Mouse (Mus musculus) liver, embryonic 14.5 days (tissue): Measurements from ENCODE around the gene Apobec1. TPM values are rescaled to one million over a fixed set of nuclear protein-coding genes. Genes with fewer than 3 reads are reported as not detected.
A peak's percentile ranks its signal among the peaks of the same experiment; 100 is the strongest.

ENCODE experiments used
- ATAC-seq: fragments of 200-750 bp; cut with Nextera tagmentation; 2 replicates; pipeline ENCODE4 v1.8.0; 2017; ENCODE audit warnings: moderate number of reproducible peaks, mild to moderate bottlenecking, moderate library complexity; ENCODE audit not compliant: insufficient read depth
- DNase-seq, 3 experiments: peaks; one replicate each; pipeline ENCODE4 v3.0.0-alpha.2; 2012 to 2013; ENCODE audit warnings: low read depth in 3 of 3, low spot score in 3 of 3
- H3K27ac ChIP-seq: fragments of 300-500 bp; sonication (generic); 2 replicates; pipeline ENCODE4 v1.5.1; 2014; ENCODE audit warnings: moderate library complexity, mild to moderate bottlenecking, control low read depth, inconsistent platforms
- H3K27me3 ChIP-seq: fragments of 300-500 bp; sonication (generic); 2 replicates; pipeline ENCODE4 v1.6.1; 2014; ENCODE audit warnings: mild to moderate bottlenecking, low read length, moderate library complexity; ENCODE audit not compliant: control insufficient read depth, insufficient read depth
- H3K36me3 ChIP-seq: fragments of 300-500 bp; sonication (generic); replicated peaks from 2 replicates; pipeline ENCODE4 v1.6.1; 2014; ENCODE audit warnings: low read depth; ENCODE audit not compliant: control insufficient read depth, insufficient read depth
- H3K4me1 ChIP-seq, 2 experiments: fragments of 200-500 bp in 1 of 2; fragments of 300-500 bp in 1 of 2; sonication (generic) in 1 of 2; replicated peaks; 2 replicates each; pipeline ENCODE4 v1.6.1; 2012 to 2014; ENCODE audit warnings: antibody characterized with exemption in 1 of 2, inconsistent platforms in 1 of 2, low read length in 1 of 2; ENCODE audit not compliant: control insufficient read depth in 2 of 2, insufficient read depth in 2 of 2
- H3K4me2 ChIP-seq: fragments of 300-500 bp; sonication (generic); 2 replicates; pipeline ENCODE4 v1.6.1; 2014; ENCODE audit warnings: low read depth, mild to moderate bottlenecking, control low read depth, moderate library complexity
- H3K4me3 ChIP-seq, 2 experiments: fragments of 200-500 bp in 1 of 2; fragments of 300-500 bp in 1 of 2; sonication (generic) in 1 of 2; 2 replicates each; pipeline ENCODE4 v1.5.1; 2012 to 2014; ENCODE audit warnings: low read depth in 2 of 2, low read length in 2 of 2, mild to moderate bottlenecking in 2 of 2, control low read depth in 1 of 2, inconsistent platforms in 1 of 2, moderate library complexity in 1 of 2; ENCODE audit not compliant: insufficient read depth in 1 of 2
- H3K9ac ChIP-seq: fragments of 300-500 bp; sonication (generic); replicated peaks from 2 replicates; pipeline ENCODE4 v1.6.1; 2014; ENCODE audit warnings: mild to moderate bottlenecking, control low read depth, moderate library complexity
- H3K9me3 ChIP-seq: fragments of 300-500 bp; sonication (generic); 2 replicates; pipeline ENCODE4 v1.6.1; 2016; ENCODE audit warnings: low read length, mixed read lengths; ENCODE audit not compliant: control insufficient read depth
- CTCF ChIP-seq: IDR thresholded peaks from 2 replicates; pipeline ENCODE4 v1.5.1; 2016; ENCODE audit warnings: antibody characterized with exemption, low read depth, control low read depth
- EP300 ChIP-seq: IDR thresholded peaks from 2 replicates; pipeline ENCODE4 v1.6.1; 2016; ENCODE audit warnings: antibody characterized with exemption, low read depth
- WGBS: fragments of 180-500 bp; shearing (Covaris S2); extraction: QIAGEN DNeasy Blood & Tissue Kit; methylation state at CpG from one replicate; pipeline ENCODE4 v1.1.7; 2014; ENCODE audit not compliant: insufficient replicate concordance; 5-methylcytosine and 5-hydroxymethylcytosine counted together
- polyA plus RNA-seq, 2 experiments: library from polyadenylated mRNA; depleted of rRNA in 1 of 2; stranded (reverse) in 1 of 2; unstranded in 1 of 2; fragments of >200 nt; fragmentation: Nextera tagmentation in 1 of 2; extraction: Ambion mirVana in 1 of 2; gene quantifications; 2 replicates each; pipeline versions ENCODE4 v1.2.1 to v1.2.3; 2012 to 2014

The Apobec1 gene
- polyA plus RNA-seq, 2 experiments, result 4.2 to 4.3 TPM

DNA sequence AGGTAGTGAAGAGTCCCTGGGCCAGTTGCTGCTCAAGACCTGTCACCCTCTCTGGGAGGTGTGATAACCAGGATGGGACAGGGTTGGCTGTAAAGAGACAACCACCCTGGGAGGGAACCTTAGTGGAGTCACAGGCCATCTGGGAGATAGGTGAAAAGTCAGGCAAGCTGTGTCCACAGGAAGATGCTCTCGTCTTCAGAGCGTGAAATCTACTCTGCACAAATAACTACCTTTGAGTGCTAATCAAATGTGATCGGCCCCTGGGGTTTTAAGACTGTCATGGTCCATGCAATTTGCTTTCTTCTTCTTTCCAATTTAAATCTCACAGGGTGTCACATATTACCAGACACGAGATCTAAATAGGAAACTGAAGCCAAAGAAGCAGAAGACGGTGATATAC is 33.1 kb downstream of the Apobec1 start:
- H3K4me2 ChIP-seq, result no peak overlapping the region
- H3K4me3 ChIP-seq, result no peak overlapping the region
- H3K9me3 ChIP-seq, result no peaks in the 10 kb centered on the region
- DNase-seq (no peak), ATAC-seq (no peak)
- no peaks in the 10 kb centered on the region for H3K27me3 ChIP-seq
- WGBS, result 57% methylated on average over 5 of the region's 5 CpGs
- H3K27ac ChIP-seq, result no peak overlapping the region
- TF ChIP-seq CTCF, result no peak
- no peak for TF ChIP-seq EP300
- H3K9ac ChIP-seq, result no peak overlapping the region
- H3K4me1 ChIP-seq, result peaks cover 0 to 8% of the 10 kb centered on the region in 2 experiments; a peak in 2 of 4 replicates
- H3K36me3 ChIP-seq, result no peaks in the 10 kb centered on the region

DNA sequence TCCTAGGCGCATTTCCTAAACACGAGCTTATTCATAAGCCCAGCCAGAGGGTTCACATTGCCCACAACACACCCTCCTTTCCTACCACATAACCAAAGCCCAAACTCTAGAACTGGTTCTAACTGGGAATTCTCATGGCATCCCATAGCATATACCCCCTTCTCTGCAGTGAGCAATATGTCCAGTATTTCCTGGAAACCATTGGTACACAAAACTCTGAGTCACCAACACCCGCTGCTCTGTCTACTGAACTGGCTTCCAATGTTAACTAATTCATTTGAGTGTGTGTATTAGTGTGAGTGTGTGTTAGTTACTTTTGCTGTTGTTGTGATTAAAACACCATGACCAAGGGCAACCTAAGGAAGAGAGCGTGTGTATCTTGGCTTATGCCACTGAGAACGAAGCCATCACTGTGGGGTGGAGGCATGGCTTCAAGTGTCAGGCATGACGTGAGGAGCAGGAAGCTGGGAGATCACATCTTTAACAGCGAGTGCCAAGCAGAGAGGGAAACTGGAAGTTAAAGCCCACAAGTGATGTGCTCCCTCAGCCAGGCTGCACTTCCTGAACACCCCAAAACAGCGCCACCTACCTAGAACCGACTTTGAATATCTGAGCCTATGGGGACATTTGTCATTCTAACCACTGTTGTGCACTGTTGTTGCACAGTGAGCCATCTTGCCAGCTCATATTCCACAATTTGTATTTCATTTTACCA is 37.0 kb downstream of the Apobec1 start:
- Histone ChIP-seq H3K27me3 (no peaks in the 10 kb centered on the region), H3K4me1 (no peaks in the 10 kb centered on the region), H3K36me3 (no peaks in the 10 kb centered on the region), H3K4me3 (no peak overlapping the region), H3K9ac (no peak overlapping the region), H3K27ac (no peak overlapping the region), H3K4me2 (no peak overlapping the region), H3K9me3 (no peaks in the 10 kb centered on the region)
- no peak for TF ChIP-seq EP300
- TF ChIP-seq CTCF, result peak; percentile 17; the same call in 1 of the 2 replicates
- 61% methylated on average over 9 of the region's 9 CpGs for WGBS
- DNase-seq (no peak), ATAC-seq (no peak)

GRCm38 (mm10) chr6:122562463-122562862 is 39.8 kb downstream of the Apobec1 start:
- no peak overlapping the region for H3K9ac ChIP-seq
- peak in 2 of 3 experiments; percentile 22 to 27 for DNase-seq
- no peak overlapping the region for H3K4me3 ChIP-seq
- ATAC-seq, result no peak
- H3K36me3 ChIP-seq, result no peaks in the 10 kb centered on the region
- H3K4me1 ChIP-seq, result no peaks in the 10 kb centered on the region
- H3K27me3 ChIP-seq, result no peaks in the 10 kb centered on the region
- H3K27ac ChIP-seq, result no peak overlapping the region
- TF ChIP-seq EP300 (no peak), CTCF (peak; percentile 83)
- no peak overlapping the region for H3K4me2 ChIP-seq
- 4% methylated on average over 6 of the region's 6 CpGs for WGBS
- no peaks in the 10 kb centered on the region for H3K9me3 ChIP-seq

DNA sequence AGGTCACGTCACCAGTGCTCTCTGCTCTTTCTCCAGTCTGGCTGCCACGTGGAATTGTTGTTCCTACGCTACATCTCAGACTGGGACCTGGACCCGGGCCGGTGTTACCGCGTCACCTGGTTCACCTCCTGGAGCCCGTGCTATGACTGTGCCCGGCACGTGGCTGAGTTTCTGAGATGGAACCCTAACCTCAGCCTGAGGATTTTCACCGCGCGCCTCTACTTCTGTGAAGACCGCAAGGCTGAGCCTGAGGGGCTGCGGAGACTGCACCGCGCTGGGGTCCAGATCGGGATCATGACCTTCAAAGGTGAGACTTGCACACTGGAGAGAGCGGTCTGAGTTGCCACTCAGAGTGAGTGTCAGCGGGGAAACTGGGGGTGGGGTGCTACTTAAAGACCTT is 41.2 kb downstream of the Apobec1 start:
- Histone ChIP-seq H3K27ac (no peak overlapping the region), H3K4me3 (no peak overlapping the region), H3K4me2 (no peak overlapping the region), H3K9me3 (no peaks in the 10 kb centered on the region), H3K27me3 (no peaks in the 10 kb centered on the region), H3K36me3 (no peaks in the 10 kb centered on the region), H3K4me1 (no peaks in the 10 kb centered on the region), H3K9ac (no peak overlapping the region)
- DNase-seq (no peak), ATAC-seq (no peak)
- WGBS, result 66% methylated on average over 20 of the region's 20 CpGs
- TF ChIP-seq CTCF, result no peak
- TF ChIP-seq EP300, result no peak

- Histone ChIP-seq H3K9ac (no peak overlapping the region), H3K27ac (no peak overlapping the region), H3K27me3 (no peaks in the 10 kb centered on the region), H3K36me3 (no peaks in the 10 kb centered on the region), H3K9me3 (no peaks in the 10 kb centered on the region), H3K4me1 (no peaks in the 10 kb centered on the region), H3K4me2 (no peak overlapping the region; the same call in 1 of the 2 replicates), H3K4me3 (no peak overlapping the region)
- TF ChIP-seq CTCF, result peak; percentile 89
- TF ChIP-seq EP300, result no peak
- DNase-seq (peak; percentile 49 to 65 (median 59)), ATAC-seq (no peak)
- 21% methylated on average over 17 of the region's 17 CpGs for WGBS
Measured at GRCm38 (mm10) chr6:122560427-122560826, 41.8 kb downstream of the Apobec1 start.
